10 mouse cellular contexts compared by ENCODE assay signal in genomic region chr1:181466601-181467320, GRCm38 (mm10). TPM values are rescaled to one million over a fixed set of nuclear protein-coding genes. Genes with fewer than 3 reads are reported as not detected.
DNase-seq lines count a peak whose midpoint lies in the region; ATAC-seq lines count a peak whose summit lies in the region.
"Had no signal": no experiment of that assay in that cellular context is flagged by ENCODE, and none has a peak within 500 bp of the region (broad histone marks: within the 10 kb centered on the region; RNA-seq: fewer than 3 reads in every experiment).

No protein-coding gene starts in this region.

- H3K9me3 ChIP-seq in intestine, embryonic 16.5 days (ENCODE audit: control insufficient read depth, low read length): peaks cover 12% of the 10 kb centered on the region
- H3K9me3 ChIP-seq: G1E had no signal

- DNase-seq in left cerebral cortex, adult 18-20 months (ENCODE audit: low spot score in 2 of 2): peak; percentile 56 to 68
- DNase-seq in left cerebral cortex, adult 11 months (ENCODE audit: low spot score): no peak
- DNase-seq in frontal cortex, postnatal 10 days (ENCODE audit: low spot score in 2 of 2): peak; percentile 57 to 72
- peak; percentile 70 for DNase-seq in right cerebral cortex, adult 18-20 months
- no peak for DNase-seq in thymus, postnatal 25 days
- DNase-seq in cerebellum, adult 9-10 months: no peak
- DNase-seq in kidney, adult 18-20 months: no peak

- H3K4me1 ChIP-seq in intestine, embryonic 16.5 days (ENCODE audit: control insufficient read depth, insufficient read depth, low read length): peaks cover 9% of the 10 kb centered on the region; the same call in 1 of the 2 replicates

- H3K27me3 ChIP-seq in intestine, embryonic 16.5 days (replicated peaks; ENCODE audit: control insufficient read depth, insufficient read depth, low read length): no peaks in the 10 kb centered on the region

- no peak overlapping the region for H3K9ac ChIP-seq in intestine, embryonic 16.5 days (ENCODE audit: low read depth, low read length)

- no peak overlapping the region for H3K27ac ChIP-seq in intestine, embryonic 16.5 days (ENCODE audit: low read length)
- H3K27ac ChIP-seq: kidney, postnatal 0 days had no signal

- peak; percentile 24; the same call in 1 of the 2 replicates for ATAC-seq in intestine, embryonic 16.5 days

- 60% methylated on average over 17 of the region's 17 CpGs for WGBS in intestine, embryonic 16.5 days

- no peak overlapping the region for H3K4me3 ChIP-seq in intestine, embryonic 16.5 days (ENCODE audit: low read length)

- H3K4me2 ChIP-seq in intestine, embryonic 16.5 days (ENCODE audit: low read depth, low read length): no peak overlapping the region

- H3K36me3 ChIP-seq in intestine, embryonic 16.5 days (ENCODE audit: control insufficient read depth, insufficient read depth, low read length): no peaks in the 10 kb centered on the region
- H3K36me3 ChIP-seq: G1E had no signal

RNA-seq across cellular contexts. Expression of gene Ccdc121, which starts 44.5 kb away (rescaled TPM):
- under 1 TPM; 0.33 to 0.49 TPM for total RNA-seq in left cerebral cortex, adult 18-20 months (2021)
- polyA plus RNA-seq in intestine, embryonic 16.5 days (2015; fragmentation: Nextera tagmentation; extraction: Ambion mirVana): not detected in 2 replicates
- polyA plus RNA-seq: G1E had no signal

Comparison
In these comparisons a context has a peak if more than half of its experiments do, and no peak if none do; other contexts are left out.
1. DNase-seq: peak in left cerebral cortex, adult 18-20 months (2 of 2), frontal cortex, postnatal 10 days (2 of 2) and right cerebral cortex, adult 18-20 months (single experiment); none in left cerebral cortex, adult 11 months (single experiment), thymus, postnatal 25 days (single experiment), cerebellum, adult 9-10 months (single experiment) and kidney, adult 18-20 months (single experiment).